Mouse (Mus musculus) liver, adult 2 months (tissue): ENCODE data around the gene Gm49395. TPM values are rescaled to one million over a fixed set of nuclear protein-coding genes. Genes with fewer than 3 reads are reported as not detected.

Source experiments
- DNase-seq: peaks from one replicate; pipeline ENCODE4 v3.0.0-alpha.2; 2011; ENCODE audit warnings: low read depth, low spot score; ENCODE audit errors: extremely low read depth
- H3K27ac ChIP-seq: fragments of 200-500 bp; replicated peaks from 2 replicates; pipeline ENCODE4 v1.5.1; 2012; ENCODE audit warnings: low read depth, mild to moderate bottlenecking, control low read depth, inconsistent platforms, low read length; ENCODE audit not compliant: insufficient read depth
- H3K27me3 ChIP-seq: fragments of 200-500 bp; 2 replicates; pipeline ENCODE4 v1.6.1; 2012; ENCODE audit warnings: mild to moderate bottlenecking, moderate library complexity, low read length, inconsistent platforms; ENCODE audit not compliant: control insufficient read depth, insufficient read depth
- H3K36me3 ChIP-seq: fragments of 200-500 bp; 2 replicates; pipeline ENCODE4 v1.6.1; 2012; ENCODE audit warnings: low read length, inconsistent platforms; ENCODE audit not compliant: control insufficient read depth, insufficient read depth
- H3K4me1 ChIP-seq: fragments of 200-500 bp; 2 replicates; pipeline ENCODE4 v1.6.1; 2011; ENCODE audit warnings: low read length; ENCODE audit not compliant: control insufficient read depth, insufficient read depth
- H3K4me3 ChIP-seq: fragments of 200-500 bp; 2 replicates; pipeline ENCODE4 v1.5.1; 2011; ENCODE audit warnings: low read depth, mild to moderate bottlenecking, control low read depth, low read length, moderate library complexity; ENCODE audit not compliant: insufficient read depth
- H3K79me2 ChIP-seq: fragments of 200-500 bp; 2 replicates; pipeline ENCODE4 v1.6.1; 2012; ENCODE audit warnings: inconsistent platforms, mild to moderate bottlenecking, low read length, moderate library complexity; ENCODE audit not compliant: control insufficient read depth, insufficient read depth
- H3K9ac ChIP-seq: fragments of 200-500 bp; 2 replicates; pipeline ENCODE4 v1.6.1; 2012; ENCODE audit warnings: low read depth, mild to moderate bottlenecking, control low read depth, inconsistent platforms, low read length
- CTCF ChIP-seq: fragments of 200-500 bp; IDR thresholded peaks from 2 replicates; pipeline ENCODE4 v1.5.1; 2011; ENCODE audit warnings: low read depth, low read length, control low read depth
- POLR2A ChIP-seq: fragments of 200-500 bp; IDR thresholded peaks from 2 replicates; pipeline ENCODE4 v1.6.1; 2011; ENCODE audit warnings: low read length, control low read depth; ENCODE audit not compliant: insufficient read depth; ENCODE audit errors: extremely low read depth
- WGBS: fragments of 180-500 bp; shearing (Covaris S2); methylation state at CpG from one replicate; pipeline ENCODE4 v1.1.7; 2018; 5-methylcytosine and 5-hydroxymethylcytosine counted together
- polyA plus RNA-seq: library from polyadenylated mRNA; depleted of rRNA; stranded (reverse); fragments of >200 nt; gene quantifications from 2 replicates; pipeline ENCODE4 v1.2.3, GENCODE M21; 2012
- total RNA-seq: library from RNA; depleted of rRNA; stranded (reverse); fragments of >200 nt; gene quantifications from 2 replicates; pipeline ENCODE4 v1.2.3, GENCODE M21; 2014

Gm49395 gene
- total and polyA plus RNA-seq, 2 experiments, result 1.6 TPM

- WGBS, result 94% methylated on average over 8 of the region's 8 CpGs
- no peak for TF ChIP-seq POLR2A
- TF ChIP-seq CTCF, result no peak
Observed at GRCm38 (mm10) chr13:115107436-115107835, 5.7 kb upstream of the Gm49395 start.

GRCm38 (mm10) chr13:115106183-115106582, 4.5 kb upstream of the Gm49395 start:
- no peaks in the 10 kb centered on the region for H3K79me2 ChIP-seq
- no peaks in the 10 kb centered on the region for H3K36me3 ChIP-seq
- H3K9ac ChIP-seq, result no peak overlapping the region
- no peak overlapping the region for H3K4me3 ChIP-seq
- TF ChIP-seq CTCF, result no peak
- TF ChIP-seq POLR2A, result no peak
- H3K27me3 ChIP-seq, result no peaks in the 10 kb centered on the region
- peak; percentile 89 for DNase-seq
- peaks cover 1% of the 10 kb centered on the region; the same call in 1 of the 2 replicates for H3K4me1 ChIP-seq
- WGBS, result 20% methylated on average over 10 of the region's 10 CpGs
- no peak overlapping the region for H3K27ac ChIP-seq

More at GRCm38 (mm10) chr13:115107436-115107835, 5.7 kb upstream of the Gm49395 start:
- Histone ChIP-seq H3K27ac (no peak overlapping the region), H3K27me3 (no peaks in the 10 kb centered on the region), H3K4me3 (no peak overlapping the region), H3K79me2 (no peaks in the 10 kb centered on the region), H3K9ac (no peak overlapping the region), H3K36me3 (no peaks in the 10 kb centered on the region), H3K4me1 (peaks cover 1% of the 10 kb centered on the region; the same call in 1 of the 2 replicates)
- DNase-seq, result no peak

GRCm38 (mm10) chr13:115102754-115103153, 1.0 kb upstream of the Gm49395 start:
- 0 out of 2 replicates have a peak, but pooled peaks have one; percentile 3 for TF ChIP-seq CTCF
- no peak for TF ChIP-seq POLR2A
- H3K27ac ChIP-seq, result no peak overlapping the region
- H3K79me2 ChIP-seq, result peaks cover 7% of the 10 kb centered on the region; the same call in 1 of the 2 replicates
- H3K9ac ChIP-seq, result no peak overlapping the region
- WGBS, result 98% methylated on average over 2 of the region's 2 CpGs
- peaks cover 6% of the 10 kb centered on the region for H3K4me1 ChIP-seq
- no peak overlapping the region for H3K4me3 ChIP-seq
- peaks cover 1% of the 10 kb centered on the region; the same call in 1 of the 2 replicates for H3K36me3 ChIP-seq
- H3K27me3 ChIP-seq, result no peaks in the 10 kb centered on the region
- DNase-seq, result no peak

- H3K27me3 ChIP-seq, result no peaks in the 10 kb centered on the region
- H3K4me3 ChIP-seq, result peak overlapping the region; percentile 88
- H3K4me1 ChIP-seq, result peaks cover 12% of the 10 kb centered on the region
- TF ChIP-seq POLR2A, result no peak
- no peak for TF ChIP-seq CTCF
- WGBS, result 8% methylated on average over 11 of the region's 11 CpGs
- DNase-seq, result peak; percentile 49
- peak overlapping the region; percentile 86 for H3K9ac ChIP-seq
- H3K27ac ChIP-seq, result peak overlapping the region; percentile 97
- peaks cover 11% of the 10 kb centered on the region; the same call in 1 of the 2 replicates for H3K79me2 ChIP-seq
- H3K36me3 ChIP-seq, result peaks cover 1% of the 10 kb centered on the region; the same call in 1 of the 2 replicates
Observed at GRCm38 (mm10) chr13:115100381-115101177, 1.1 kb downstream of the Gm49395 start.

GRCm38 (mm10) chr13:115099381-115099780, 2.3 kb downstream of the Gm49395 start:
- Histone ChIP-seq H3K4me1 (peaks cover 14% of the 10 kb centered on the region), H3K27me3 (no peaks in the 10 kb centered on the region), H3K79me2 (peaks cover 13% of the 10 kb centered on the region; the same call in 1 of the 2 replicates), H3K4me3 (peak overlapping the region; percentile 2; the same call in 1 of the 2 replicates), H3K9ac (0 out of 2 replicates have a peak overlapping the region, but pooled peaks have one; percentile 2), H3K36me3 (peaks cover 1% of the 10 kb centered on the region; the same call in 1 of the 2 replicates), H3K27ac (0 out of 2 replicates have a peak overlapping the region, but pooled peaks have one; percentile 18)
- DNase-seq, result no peak
- 78% methylated on average over 9 of the region's 9 CpGs for WGBS
- TF ChIP-seq CTCF (no peak), POLR2A (no peak)
